Mouse (Mus musculus): ENCODE data around the gene Csrp1. TPM values are rescaled to one million over a fixed set of nuclear protein-coding genes. Genes with fewer than 3 reads are reported as not detected.

Gene Csrp1
- total and polyA plus RNA-seq, 3 experiments: 0.05 to 0.38 TPM; not detected in 1

- H3K27me3 ChIP-seq (ENCODE audit: insufficient read depth, low read length): peaks cover 34% of the 10 kb centered on the region
- no peaks in the 10 kb centered on the region for H3K36me3 ChIP-seq (replicated peaks)
- ATAC-seq (ENCODE audit: extremely low read depth, insufficient number of reproducible peaks, low FRiP score, poor library complexity, severe bottlenecking): no peak
- no peak overlapping the region for H3K4me3 ChIP-seq (ENCODE audit: low read depth, low read length)
- no peak for TF ChIP-seq GATA2 (IDR thresholded peaks at IDR 0.05; ENCODE audit: borderline replicate concordance, low read depth, low read length)
- no peak for TF ChIP-seq TAL1 (conservative IDR thresholded peaks at IDR 0.05; ENCODE audit: low read depth, low read length)
- TF ChIP-seq CTCF (IDR thresholded peaks at IDR 0.05; ENCODE audit: low read depth, low read length): no peak
- TF ChIP-seq GATA1 (IDR thresholded peaks at IDR 0.05; ENCODE audit: borderline replicate concordance, low read length): no peak
- TF ChIP-seq POLR2AphosphoS5 (IDR thresholded peaks at IDR 0.05; ENCODE audit: insufficient replicate concordance, low read depth, low read length): no peak
- no peak for DNase-seq (ENCODE audit: low spot score)
- H3K9me3 ChIP-seq (replicated peaks): no peaks in the 10 kb centered on the region
- peaks cover 5% of the 10 kb centered on the region; the same call in 1 of the 2 replicates for H3K4me1 ChIP-seq (ENCODE audit: insufficient read depth, low read depth, low read length)
These were observed 11.5 kb downstream of the Csrp1 start for GRCm38 (mm10) chr1:135731393-135731792.

DNA sequence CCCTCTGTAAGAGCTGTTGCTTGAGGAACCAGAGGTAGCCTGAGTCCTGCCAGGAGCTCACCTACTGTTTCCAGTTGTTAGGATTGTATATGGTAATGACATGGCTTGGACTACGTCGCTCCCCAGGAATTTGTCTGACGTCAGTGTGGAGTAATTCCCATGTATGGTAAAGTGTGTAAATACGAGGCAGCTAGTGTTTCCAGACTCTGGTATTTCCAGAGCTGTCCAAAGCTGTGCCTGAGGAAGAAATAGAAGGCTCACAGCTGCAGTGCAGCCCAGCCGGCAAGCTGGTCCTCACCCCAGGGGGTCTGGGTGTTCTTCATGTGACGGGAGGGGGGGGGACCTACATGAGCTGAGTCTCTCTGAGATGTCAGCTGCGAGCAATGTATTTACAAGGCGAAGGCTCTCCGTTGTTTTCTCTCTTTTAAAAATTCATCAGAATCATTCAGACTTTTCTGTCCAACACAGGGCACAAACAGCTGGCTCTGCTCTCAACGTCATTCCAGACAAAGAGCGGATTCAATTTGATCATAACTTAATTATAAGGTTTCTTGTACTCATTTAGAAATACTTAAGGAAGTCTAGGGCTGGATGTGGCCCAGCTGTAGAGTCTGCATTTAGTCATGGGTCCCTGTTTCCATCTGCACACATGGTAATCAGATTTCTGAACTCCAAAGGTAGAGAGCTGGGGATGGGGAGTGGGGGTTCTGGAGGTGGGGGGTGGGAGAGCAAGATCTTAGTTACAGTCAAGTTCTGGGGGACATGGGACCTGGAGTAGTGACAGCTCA, 12.2 kb downstream of the Csrp1 start:
- ATAC-seq (ENCODE audit: extremely low read depth, insufficient number of reproducible peaks, low FRiP score, poor library complexity, severe bottlenecking): no peak
- no peak for TF ChIP-seq CTCF (IDR thresholded peaks at IDR 0.05; ENCODE audit: low read depth, low read length)
- TF ChIP-seq TAL1 (conservative IDR thresholded peaks at IDR 0.05; ENCODE audit: low read depth, low read length): no peak
- TF ChIP-seq GATA1 (IDR thresholded peaks at IDR 0.05; ENCODE audit: borderline replicate concordance, low read length): no peak
- no peak for TF ChIP-seq GATA2 (IDR thresholded peaks at IDR 0.05; ENCODE audit: borderline replicate concordance, low read depth, low read length)
- no peak for TF ChIP-seq POLR2AphosphoS5 (IDR thresholded peaks at IDR 0.05; ENCODE audit: insufficient replicate concordance, low read depth, low read length)
- Histone ChIP-seq H3K4me3 (ENCODE audit: low read depth, low read length) (no peak overlapping the region), H3K36me3 (replicated peaks) (no peaks in the 10 kb centered on the region), H3K27me3 (ENCODE audit: insufficient read depth, low read length) (peaks cover 34% of the 10 kb centered on the region), H3K4me1 (ENCODE audit: insufficient read depth, low read depth, low read length) (peaks cover 5% of the 10 kb centered on the region; the same call in 1 of the 2 replicates), H3K9me3 (replicated peaks) (no peaks in the 10 kb centered on the region)
- no peak for DNase-seq (ENCODE audit: low spot score)

GRCm38 (mm10) chr1:135734225-135734937, 14.5 kb downstream of the Csrp1 start:
- Histone ChIP-seq H3K36me3 (replicated peaks) (no peaks in the 10 kb centered on the region), H3K9me3 (replicated peaks) (no peaks in the 10 kb centered on the region), H3K4me3 (ENCODE audit: low read depth, low read length) (no peak overlapping the region), H3K27me3 (ENCODE audit: insufficient read depth, low read length) (peaks cover 28% of the 10 kb centered on the region), H3K4me1 (ENCODE audit: insufficient read depth, low read depth, low read length) (0 out of 2 replicates have a peak, but pooled peaks cover under 1% of the 10 kb centered on the region)
- TF ChIP-seq GATA1 (IDR thresholded peaks at IDR 0.05; ENCODE audit: borderline replicate concordance, low read length): no peak
- TF ChIP-seq POLR2AphosphoS5 (IDR thresholded peaks at IDR 0.05; ENCODE audit: insufficient replicate concordance, low read depth, low read length): no peak
- no peak for TF ChIP-seq CTCF (IDR thresholded peaks at IDR 0.05; ENCODE audit: low read depth, low read length)
- TF ChIP-seq TAL1 (conservative IDR thresholded peaks at IDR 0.05; ENCODE audit: low read depth, low read length): no peak
- DNase-seq (ENCODE audit: low spot score) (no peak), ATAC-seq (ENCODE audit: extremely low read depth, insufficient number of reproducible peaks, low FRiP score, poor library complexity, severe bottlenecking) (no peak)

DNA sequence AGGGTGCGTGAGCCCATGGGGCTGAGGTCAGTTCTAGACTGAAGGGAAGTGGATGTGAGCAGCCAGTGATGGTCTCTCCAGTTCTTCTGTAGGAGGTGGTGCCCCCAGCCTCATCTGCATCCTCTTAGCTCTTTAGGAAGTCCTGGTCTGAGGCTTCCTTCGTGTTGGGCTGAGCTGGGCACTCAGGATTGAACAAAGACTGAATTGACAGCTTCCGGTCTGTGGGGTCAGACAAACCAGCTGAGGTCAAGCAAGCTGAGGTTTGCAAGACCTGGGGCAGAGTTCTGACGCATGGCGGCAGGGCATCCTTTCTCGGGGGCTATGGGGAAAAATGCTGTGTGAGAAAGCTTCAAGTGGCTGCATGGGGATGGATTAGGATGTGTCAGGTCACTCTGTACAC, 15.6 kb downstream of the Csrp1 start:
- no peaks in the 10 kb centered on the region for H3K9me3 ChIP-seq (replicated peaks)
- DNase-seq (ENCODE audit: low spot score) (no peak), ATAC-seq (ENCODE audit: extremely low read depth, insufficient number of reproducible peaks, low FRiP score, poor library complexity, severe bottlenecking) (no peak)
- H3K36me3 ChIP-seq (replicated peaks): no peaks in the 10 kb centered on the region
- H3K4me3 ChIP-seq (ENCODE audit: low read depth, low read length): no peak overlapping the region
- no peak for TF ChIP-seq TAL1 (conservative IDR thresholded peaks at IDR 0.05; ENCODE audit: low read depth, low read length)
- no peak for TF ChIP-seq POLR2AphosphoS5 (IDR thresholded peaks at IDR 0.05; ENCODE audit: insufficient replicate concordance, low read depth, low read length)
- TF ChIP-seq GATA1 (IDR thresholded peaks at IDR 0.05; ENCODE audit: borderline replicate concordance, low read length): no peak
- TF ChIP-seq GATA2 (IDR thresholded peaks at IDR 0.05; ENCODE audit: borderline replicate concordance, low read depth, low read length): no peak
- TF ChIP-seq CTCF (IDR thresholded peaks at IDR 0.05; ENCODE audit: low read depth, low read length): no peak
- H3K4me1 ChIP-seq (ENCODE audit: insufficient read depth, low read depth, low read length): no peaks in the 10 kb centered on the region
- H3K27me3 ChIP-seq (ENCODE audit: insufficient read depth, low read length): peaks cover 24% of the 10 kb centered on the region

- no peak for ATAC-seq (ENCODE audit: extremely low read depth, insufficient number of reproducible peaks, low FRiP score, poor library complexity, severe bottlenecking)
- no peak for TF ChIP-seq GATA2 (IDR thresholded peaks at IDR 0.05; ENCODE audit: borderline replicate concordance, low read depth, low read length)
- no peak for TF ChIP-seq POLR2AphosphoS5 (IDR thresholded peaks at IDR 0.05; ENCODE audit: insufficient replicate concordance, low read depth, low read length)
- TF ChIP-seq GATA1 (IDR thresholded peaks at IDR 0.05; ENCODE audit: borderline replicate concordance, low read length): no peak
- no peak for TF ChIP-seq TAL1 (conservative IDR thresholded peaks at IDR 0.05; ENCODE audit: low read depth, low read length)
- no peak for TF ChIP-seq CTCF (IDR thresholded peaks at IDR 0.05; ENCODE audit: low read depth, low read length)
- Histone ChIP-seq H3K9me3 (replicated peaks) (no peaks in the 10 kb centered on the region), H3K4me1 (ENCODE audit: insufficient read depth, low read depth, low read length) (no peaks in the 10 kb centered on the region), H3K36me3 (replicated peaks) (no peaks in the 10 kb centered on the region), H3K4me3 (ENCODE audit: low read depth, low read length) (no peak overlapping the region), H3K27me3 (ENCODE audit: insufficient read depth, low read length) (peaks cover 12% of the 10 kb centered on the region; the same call in 1 of the 2 replicates)
- no peak for DNase-seq (ENCODE audit: low spot score)
These were observed 25.1 kb downstream of the Csrp1 start for GRCm38 (mm10) chr1:135744987-135745386.

- Histone ChIP-seq H3K4me3 (ENCODE audit: low read depth, low read length) (no peak overlapping the region), H3K36me3 (replicated peaks) (no peaks in the 10 kb centered on the region), H3K4me1 (ENCODE audit: insufficient read depth, low read depth, low read length) (no peaks in the 10 kb centered on the region; the same call in 1 of the 2 replicates), H3K27me3 (ENCODE audit: insufficient read depth, low read length) (peaks cover 19% of the 10 kb centered on the region), H3K9me3 (replicated peaks) (no peaks in the 10 kb centered on the region)
- no peak for TF ChIP-seq TAL1 (conservative IDR thresholded peaks at IDR 0.05; ENCODE audit: low read depth, low read length)
- TF ChIP-seq GATA1 (IDR thresholded peaks at IDR 0.05; ENCODE audit: borderline replicate concordance, low read length): no peak
- no peak for TF ChIP-seq POLR2AphosphoS5 (IDR thresholded peaks at IDR 0.05; ENCODE audit: insufficient replicate concordance, low read depth, low read length)
- no peak for TF ChIP-seq GATA2 (IDR thresholded peaks at IDR 0.05; ENCODE audit: borderline replicate concordance, low read depth, low read length)
- no peak for TF ChIP-seq CTCF (IDR thresholded peaks at IDR 0.05; ENCODE audit: low read depth, low read length)
- DNase-seq (ENCODE audit: low spot score) (no peak), ATAC-seq (ENCODE audit: extremely low read depth, insufficient number of reproducible peaks, low FRiP score, poor library complexity, severe bottlenecking) (no peak)
These were observed 26.4 kb downstream of the Csrp1 start for GRCm38 (mm10) chr1:135746248-135746647.
